Mouse (Mus musculus): ENCODE data around the gene Msh2. TPM values are rescaled to one million over a fixed set of nuclear protein-coding genes. Genes with fewer than 3 reads are reported as not detected.
"Not testable (repeated sequence)": the region's sequence is repeated elsewhere in the genome, so short reads cannot be mapped to it uniquely, and the experiment has no call there.

The Msh2 gene
- polyA plus RNA-seq, 1 experiment from 2014 or later: 10.0 TPM

GRCm38 (mm10) chr17:87676916-87677474 is 4.9 kb downstream of the Msh2 start:
- 86% methylated on average over 1 of the region's 1 CpGs for WGBS (ENCODE audit: missing documents)
- H3K4me3 ChIP-seq (ENCODE audit: inconsistent target); H3K36me3 ChIP-seq (ENCODE audit: inconsistent target); H3K27ac ChIP-seq: not testable (repeated sequence)
- peaks cover 13% of the 10 kb centered on the region; the same call in 1 of the 2 replicates for H3K79me2 ChIP-seq (ENCODE audit: inconsistent target)

DNA sequence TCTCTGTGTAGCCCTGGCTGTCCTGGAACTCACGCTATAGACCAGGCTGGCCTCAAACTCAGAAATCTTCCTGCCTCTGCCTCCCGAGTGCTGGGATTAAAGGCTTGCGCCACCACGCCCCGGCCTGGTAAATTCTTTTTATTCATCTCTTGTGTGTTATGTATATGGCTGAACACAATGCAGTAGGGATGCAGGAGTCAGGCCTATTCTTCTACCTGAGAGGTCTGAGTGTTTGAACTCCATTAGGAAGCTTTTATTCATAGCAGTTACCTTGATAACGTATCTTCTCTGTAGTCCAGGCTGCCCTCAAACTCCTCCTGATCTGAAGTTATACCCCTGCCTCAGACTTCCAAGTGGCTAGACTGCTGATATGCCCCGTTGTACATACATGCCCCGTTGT is 5.5 kb downstream of the Msh2 start:
- H3K36me3 ChIP-seq (ENCODE audit: inconsistent target): no peaks in the 10 kb centered on the region
- H3K4me3 ChIP-seq (ENCODE audit: inconsistent target): no peak overlapping the region
- WGBS (ENCODE audit: missing documents): 99% methylated on average over 7 of the region's 8 CpGs
- no peak overlapping the region for H3K27ac ChIP-seq
- H3K79me2 ChIP-seq (ENCODE audit: inconsistent target): peaks cover 13% of the 10 kb centered on the region; the same call in 1 of the 2 replicates

DNA sequence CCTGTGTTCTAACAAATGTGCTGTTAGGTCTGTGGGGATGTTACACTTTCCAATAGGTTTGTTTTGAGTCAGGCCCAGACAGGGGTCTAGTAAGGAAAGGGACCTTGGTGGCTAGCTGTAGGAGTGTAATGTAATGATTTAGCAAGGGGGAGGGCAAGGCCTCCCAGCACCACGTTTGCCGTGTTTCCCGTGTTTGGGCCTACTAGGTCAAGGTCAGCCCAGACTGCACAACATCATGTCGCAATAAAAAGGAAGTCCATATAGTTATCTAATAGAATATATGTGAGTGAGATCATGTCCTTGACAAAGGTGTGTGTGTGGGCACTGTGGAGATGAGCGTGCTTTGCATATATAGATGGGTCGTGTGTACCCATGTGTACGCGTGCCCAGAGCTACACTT is 17.1 kb downstream of the Msh2 start:
- Histone ChIP-seq H3K79me2 (ENCODE audit: inconsistent target) (no peaks in the 10 kb centered on the region), H3K4me3 (ENCODE audit: inconsistent target) (no peak overlapping the region), H3K36me3 (ENCODE audit: inconsistent target) (0 out of 2 replicates have a peak, but pooled peaks cover 5% of the 10 kb centered on the region), H3K27ac (no peak overlapping the region)
- WGBS (ENCODE audit: missing documents): 78% methylated on average over 4 of the region's 8 CpGs

- Histone ChIP-seq H3K79me2 (ENCODE audit: inconsistent target) (no peaks in the 10 kb centered on the region), H3K4me3 (ENCODE audit: inconsistent target) (no peak overlapping the region), H3K36me3 (ENCODE audit: inconsistent target) (0 out of 2 replicates have a peak, but pooled peaks cover 5% of the 10 kb centered on the region), H3K27ac (no peak overlapping the region)
- WGBS (ENCODE audit: missing documents): 96% methylated on average over 5 of the region's 5 CpGs
Measured at GRCm38 (mm10) chr17:87691958-87692357, 19.8 kb downstream of the Msh2 start.

DNA sequence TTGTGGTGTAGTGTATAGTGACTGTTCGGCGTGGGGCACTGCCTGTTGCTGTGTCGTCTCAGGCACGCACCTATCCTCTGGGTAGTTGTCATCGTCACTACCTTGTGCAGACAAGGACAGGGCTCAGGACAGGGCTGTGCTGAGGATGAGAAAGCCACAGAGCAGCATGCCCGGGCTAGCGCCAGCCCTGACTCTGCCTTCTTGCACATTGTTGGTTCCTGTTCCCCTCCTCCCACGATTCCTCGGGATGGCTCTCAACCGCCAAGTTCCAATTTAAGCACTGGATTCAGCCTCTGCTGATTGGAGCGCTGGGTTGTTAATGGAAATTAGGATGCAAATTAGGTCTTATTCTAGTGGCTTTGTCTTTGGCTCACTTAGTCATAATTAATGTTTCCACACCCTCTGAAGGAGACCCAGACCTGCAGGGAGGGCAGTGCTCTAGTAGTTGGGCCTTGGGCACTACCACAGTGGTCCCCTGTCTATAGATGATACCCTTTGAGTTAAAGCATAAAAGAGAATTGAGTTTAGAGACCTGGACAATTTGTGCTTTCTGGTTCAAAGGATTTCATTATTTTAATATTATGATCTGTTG is 23.8 kb downstream of the Msh2 start:
- no peaks in the 10 kb centered on the region for H3K79me2 ChIP-seq (ENCODE audit: inconsistent target)
- no peaks in the 10 kb centered on the region for H3K36me3 ChIP-seq (ENCODE audit: inconsistent target)
- 96% methylated on average over 11 of the region's 11 CpGs for WGBS (ENCODE audit: missing documents)
- H3K27ac ChIP-seq: no peak overlapping the region
- no peak overlapping the region for H3K4me3 ChIP-seq (ENCODE audit: inconsistent target)

- no peak overlapping the region for H3K27ac ChIP-seq
- H3K36me3 ChIP-seq (ENCODE audit: inconsistent target): no peaks in the 10 kb centered on the region
- no peak overlapping the region for H3K4me3 ChIP-seq (ENCODE audit: inconsistent target)
- H3K79me2 ChIP-seq (ENCODE audit: inconsistent target): no peaks in the 10 kb centered on the region
- WGBS (ENCODE audit: missing documents): 95% methylated on average over 6 of the region's 6 CpGs
Measured at GRCm38 (mm10) chr17:87696814-87697213, 24.7 kb downstream of the Msh2 start.

DNA sequence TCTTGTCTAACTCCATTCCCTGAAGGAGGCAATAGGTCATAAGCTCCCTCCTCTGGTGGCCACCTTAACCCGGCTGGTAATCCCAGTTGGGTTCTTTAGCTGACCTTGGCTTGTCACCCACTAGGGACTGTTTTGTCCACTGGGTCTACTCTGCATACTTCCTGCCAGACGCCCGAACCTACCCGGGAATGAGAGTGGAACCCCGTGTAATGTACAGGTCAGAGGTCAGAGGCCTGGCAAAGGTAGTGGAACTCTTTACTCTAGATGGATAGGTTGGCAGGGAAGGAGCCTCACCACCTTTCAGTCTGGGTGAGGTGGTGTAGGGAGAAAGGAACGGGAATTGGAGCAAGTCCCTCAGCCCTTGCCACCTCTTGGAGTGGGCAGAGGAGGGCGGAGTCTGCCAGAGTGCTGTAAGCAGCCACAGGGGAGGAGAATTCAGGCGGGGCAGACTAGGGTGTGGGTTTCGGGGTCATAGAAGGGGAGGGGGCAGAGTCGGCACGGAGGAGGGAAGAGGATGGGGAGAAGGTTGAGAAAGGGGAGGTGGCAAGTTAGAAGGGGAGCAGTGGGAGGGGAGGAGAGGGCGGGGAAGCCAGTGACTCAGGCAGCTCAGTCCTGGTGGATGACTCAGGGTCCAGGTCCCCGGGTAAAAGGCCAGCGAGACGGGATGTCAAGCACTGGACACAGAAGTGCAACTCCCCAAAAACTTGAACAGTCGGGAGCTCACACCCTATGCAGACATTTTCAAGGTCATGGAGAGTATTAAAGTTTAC is 27.1 kb downstream of the Msh2 start:
- 89% methylated on average over 16 of the region's 16 CpGs for WGBS (ENCODE audit: missing documents)
- no peaks in the 10 kb centered on the region for H3K36me3 ChIP-seq (ENCODE audit: inconsistent target)

DNA sequence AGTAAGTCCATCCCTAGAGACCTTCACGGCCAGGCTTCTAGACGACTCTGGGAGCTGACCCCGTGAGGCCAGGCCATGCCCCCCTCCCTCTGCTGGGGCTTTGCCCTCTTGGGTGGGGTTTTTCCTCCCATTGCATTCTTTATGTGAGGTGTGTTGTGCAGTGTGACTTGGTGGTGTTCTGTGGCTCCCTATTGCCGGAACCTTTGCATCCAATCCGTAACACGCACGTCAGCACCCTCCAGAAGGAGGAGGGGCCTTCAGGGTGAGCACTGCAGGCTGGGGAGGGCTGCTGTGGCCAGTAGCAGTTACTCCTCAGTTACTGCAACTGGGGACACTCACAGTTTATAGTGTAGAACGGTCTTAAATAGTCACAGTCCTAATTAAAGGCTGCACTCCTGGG is 28.0 kb downstream of the Msh2 start:
- WGBS (ENCODE audit: missing documents): 97% methylated on average over 8 of the region's 8 CpGs
- H3K79me2 ChIP-seq (ENCODE audit: inconsistent target): no peaks in the 10 kb centered on the region
- H3K27ac ChIP-seq: no peak overlapping the region
- H3K36me3 ChIP-seq (ENCODE audit: inconsistent target): no peaks in the 10 kb centered on the region
- no peak overlapping the region for H3K4me3 ChIP-seq (ENCODE audit: inconsistent target)

More for the DNA sequence above, 27.1 kb downstream of the Msh2 start:
- no peaks in the 10 kb centered on the region for H3K79me2 ChIP-seq (ENCODE audit: inconsistent target)
- H3K4me3 ChIP-seq (ENCODE audit: inconsistent target): no peak overlapping the region
- no peak overlapping the region for H3K27ac ChIP-seq

DNA sequence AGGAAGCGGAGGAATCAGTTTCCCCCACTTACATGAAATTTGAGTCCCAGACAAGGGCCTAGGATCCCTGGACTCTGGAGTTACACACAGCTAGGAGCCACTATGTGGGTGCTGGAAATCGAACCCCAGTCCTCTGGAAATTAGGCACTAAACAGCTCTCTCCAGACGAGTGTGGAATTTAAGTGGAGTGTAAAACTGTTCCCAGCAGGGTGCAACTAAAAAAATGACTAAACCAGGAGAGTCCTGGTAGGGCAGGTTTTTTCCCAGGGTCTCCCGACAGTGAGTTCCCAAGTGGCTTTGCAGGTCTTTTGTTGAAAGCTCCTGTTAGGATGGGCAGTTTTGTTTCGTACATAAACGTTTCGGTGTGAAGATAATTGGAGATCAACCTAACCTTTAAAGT is 52.6 kb downstream of the Msh2 start:
- peaks cover 14% of the 10 kb centered on the region; the same call in 1 of the 2 replicates for H3K36me3 ChIP-seq (ENCODE audit: inconsistent target)
- WGBS (ENCODE audit: missing documents): 94% methylated on average over 7 of the region's 7 CpGs
- no peak overlapping the region for H3K4me3 ChIP-seq (ENCODE audit: inconsistent target)
- H3K79me2 ChIP-seq (ENCODE audit: inconsistent target): no peaks in the 10 kb centered on the region
- no peak overlapping the region for H3K27ac ChIP-seq

DNA sequence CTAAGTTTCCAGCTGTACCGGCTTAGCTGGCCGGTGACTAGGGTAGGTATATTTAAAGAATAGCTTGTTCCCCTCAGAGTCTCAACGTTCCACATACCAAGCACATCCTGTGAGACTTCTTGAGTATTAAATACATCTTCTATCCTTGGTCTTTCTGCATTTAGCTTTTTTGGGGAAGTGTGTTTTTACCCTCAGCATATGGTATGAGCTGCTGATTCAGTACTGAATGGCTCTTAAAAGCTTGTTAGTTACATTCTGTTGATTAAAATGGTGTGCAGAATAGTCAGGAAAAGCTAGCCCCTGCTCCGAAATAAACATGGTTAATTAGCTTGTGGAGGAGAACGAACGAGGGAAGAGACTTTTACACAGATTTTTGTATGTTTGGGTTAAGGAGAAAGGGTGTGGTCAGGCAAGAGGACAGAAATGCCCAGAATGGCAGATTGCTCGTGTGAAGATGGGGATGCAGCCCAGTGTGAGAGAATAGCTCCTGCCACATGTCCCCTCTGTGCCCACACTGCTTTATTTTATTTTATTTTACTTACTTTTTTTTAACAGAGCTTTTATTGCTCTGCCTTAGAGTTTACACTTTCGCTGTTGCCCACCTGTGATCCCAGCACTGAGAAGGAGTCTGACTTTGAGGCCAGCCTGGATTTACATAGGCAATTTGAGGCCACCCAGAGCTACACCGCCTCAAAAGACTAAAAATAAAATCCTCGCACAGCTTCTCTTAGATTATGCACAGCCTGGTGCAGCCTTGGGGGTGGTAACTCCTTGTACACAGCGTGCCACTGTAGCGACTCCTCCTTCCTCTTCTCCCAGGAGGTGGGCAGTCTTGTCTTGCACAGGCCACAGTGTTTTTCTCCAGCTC is 54.6 kb downstream of the Msh2 start:
- WGBS (ENCODE audit: missing documents): 94% methylated on average over 11 of the region's 12 CpGs
- H3K36me3 ChIP-seq (ENCODE audit: inconsistent target): 0 out of 2 replicates have a peak, but pooled peaks cover 9% of the 10 kb centered on the region
- no peak overlapping the region for H3K27ac ChIP-seq
- no peaks in the 10 kb centered on the region for H3K79me2 ChIP-seq (ENCODE audit: inconsistent target)
- H3K4me3 ChIP-seq (ENCODE audit: inconsistent target): no peak overlapping the region

GRCm38 (mm10) chr17:87731962-87732361 is 59.8 kb downstream of the Msh2 start:
- Histone ChIP-seq H3K79me2 (ENCODE audit: inconsistent target) (no peaks in the 10 kb centered on the region), H3K36me3 (ENCODE audit: inconsistent target) (no peaks in the 10 kb centered on the region), H3K4me3 (ENCODE audit: inconsistent target) (no peak overlapping the region), H3K27ac (no peak overlapping the region)
- WGBS (ENCODE audit: missing documents): 93% methylated on average over 4 of the region's 4 CpGs

DNA sequence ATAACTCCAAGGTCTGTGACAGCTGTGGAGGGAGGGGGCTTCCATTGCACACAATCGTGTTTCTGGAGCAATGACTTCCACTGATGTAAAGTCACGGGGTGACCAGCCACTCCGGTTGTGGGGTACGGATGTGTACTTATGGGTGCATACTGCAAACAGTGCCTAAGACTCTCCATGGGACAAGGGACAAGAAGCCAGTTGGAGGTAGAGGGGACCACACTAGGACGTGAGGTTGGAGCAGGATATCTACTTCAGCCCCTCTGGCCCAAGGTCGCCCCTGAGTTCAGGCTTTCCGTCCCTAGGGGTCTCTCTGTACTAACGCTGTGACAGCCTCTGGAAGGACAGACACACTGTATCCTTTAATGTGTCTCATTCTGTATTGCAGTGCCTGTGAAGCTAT is 62.3 kb downstream of the Msh2 start:
- Histone ChIP-seq H3K79me2 (ENCODE audit: inconsistent target) (no peaks in the 10 kb centered on the region), H3K4me3 (ENCODE audit: inconsistent target) (no peak overlapping the region), H3K36me3 (ENCODE audit: inconsistent target) (no peaks in the 10 kb centered on the region), H3K27ac (no peak overlapping the region)
- WGBS (ENCODE audit: missing documents): 98% methylated on average over 8 of the region's 8 CpGs

DNA sequence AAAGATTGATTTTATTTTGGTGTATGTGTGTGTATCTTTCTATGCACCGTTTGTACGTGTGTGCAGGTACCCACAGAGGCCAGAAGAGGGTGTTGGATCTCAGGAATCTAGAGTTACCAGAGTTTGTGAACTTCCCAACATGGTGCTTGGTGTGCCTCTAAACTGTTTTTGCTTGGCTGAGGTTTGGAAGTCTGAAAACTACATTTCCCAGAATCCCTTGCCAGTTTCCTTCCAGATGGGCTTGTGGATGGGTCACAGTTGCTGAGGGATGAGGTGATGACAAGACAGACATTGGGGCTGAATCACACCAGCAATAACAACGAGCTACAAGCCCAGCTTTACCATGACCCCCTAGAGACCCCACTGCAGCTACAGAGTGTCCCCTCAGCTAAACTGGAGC is 65.0 kb downstream of the Msh2 start:
- Histone ChIP-seq H3K79me2 (ENCODE audit: inconsistent target) (no peaks in the 10 kb centered on the region), H3K4me3 (ENCODE audit: inconsistent target) (no peak overlapping the region), H3K27ac (no peak overlapping the region), H3K36me3 (ENCODE audit: inconsistent target) (no peaks in the 10 kb centered on the region)
- 91% methylated on average over 3 of the region's 3 CpGs for WGBS (ENCODE audit: missing documents)

GRCm38 (mm10) chr17:87739835-87740234 is 67.7 kb downstream of the Msh2 start:
- Histone ChIP-seq H3K79me2 (ENCODE audit: inconsistent target) (no peaks in the 10 kb centered on the region), H3K36me3 (ENCODE audit: inconsistent target) (no peaks in the 10 kb centered on the region), H3K4me3 (ENCODE audit: inconsistent target) (no peak overlapping the region), H3K27ac (no peak overlapping the region)
- WGBS (ENCODE audit: missing documents): 57% methylated on average over 1 of the region's 1 CpGs

Data from macrophage (primary cell).